Mouse (Mus musculus): ENCODE measurements around the gene Gch1.

The Gch1 gene

DNA sequence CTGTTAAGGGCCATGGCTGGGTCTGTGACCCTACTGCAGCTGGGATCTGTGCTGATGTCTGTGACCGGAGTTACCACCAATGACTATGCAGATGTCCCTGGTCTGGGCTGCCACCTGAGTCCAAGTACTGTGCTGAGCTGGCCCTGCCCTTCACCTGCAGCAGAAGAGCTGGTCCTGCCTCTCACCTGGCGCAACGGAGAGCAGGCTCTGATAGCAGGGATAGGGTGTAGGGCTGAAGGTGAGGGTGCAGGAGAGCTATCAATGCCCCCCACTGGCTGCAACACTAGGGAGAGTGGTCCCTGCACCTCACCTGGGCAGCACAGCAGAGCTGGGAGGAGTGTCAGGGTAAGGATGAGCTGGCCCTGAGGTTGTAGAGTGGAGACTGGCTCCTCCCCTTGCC lies 17.4 kb upstream of the Gch1 start:
- no peak for DNase-seq (ENCODE audit: low spot score)

DNA sequence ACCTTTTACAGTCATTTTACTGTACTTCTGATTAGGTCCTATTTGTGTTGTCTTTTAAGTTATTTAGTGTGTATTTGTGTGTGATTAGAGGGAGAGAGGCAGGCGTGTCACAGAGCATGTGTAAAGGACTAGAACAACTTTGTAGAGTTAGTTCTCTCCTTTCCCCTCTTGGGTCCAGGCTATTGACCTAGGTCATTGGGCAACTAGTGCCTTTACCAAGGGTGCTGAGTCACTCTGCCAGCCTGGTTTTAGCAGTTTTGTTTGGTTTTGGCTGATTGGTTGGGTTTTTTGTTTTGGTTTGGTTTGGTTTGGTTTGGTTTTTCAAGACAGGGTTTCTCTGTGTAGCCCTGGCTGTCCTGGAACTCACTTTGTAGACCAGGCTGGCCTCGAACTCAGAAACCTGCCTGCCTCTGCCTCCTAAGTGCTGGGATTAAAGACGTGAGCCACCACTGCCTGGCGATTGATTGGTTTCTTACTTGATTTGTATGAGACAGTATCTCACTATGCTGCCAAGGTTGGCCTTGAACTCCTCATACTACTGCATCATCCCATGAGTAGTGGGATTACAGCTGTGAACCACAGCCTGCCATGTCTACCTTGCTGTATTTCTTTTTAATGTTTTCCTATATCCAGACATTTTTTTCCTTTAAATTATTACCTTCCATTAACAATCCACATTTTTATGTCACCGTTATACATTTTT lies 16.2 kb upstream of the Gch1 start:
- DNase-seq (ENCODE audit: low spot score) = no peak

DNA sequence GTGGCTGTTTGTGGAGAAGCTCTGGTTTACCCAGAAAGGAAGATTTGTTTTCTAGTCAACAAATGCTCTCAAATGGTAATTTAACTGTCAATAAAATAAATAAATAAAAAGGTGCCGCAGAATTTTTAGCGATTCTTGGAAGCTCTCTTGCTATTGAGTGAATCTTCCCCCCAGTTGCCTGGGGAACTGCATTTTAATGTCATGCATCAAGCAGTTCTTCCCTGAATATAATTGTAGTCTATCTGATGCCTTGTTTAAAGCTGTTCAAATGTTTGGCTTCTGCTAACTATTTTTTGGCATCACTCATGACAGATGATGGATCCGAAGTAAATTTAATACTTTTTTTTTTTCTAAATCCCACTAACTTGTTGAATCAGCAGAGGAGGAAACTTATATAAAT lies 8.1 kb upstream of the Gch1 start:
- DNase-seq (ENCODE audit: low spot score) = no peak

DNA sequence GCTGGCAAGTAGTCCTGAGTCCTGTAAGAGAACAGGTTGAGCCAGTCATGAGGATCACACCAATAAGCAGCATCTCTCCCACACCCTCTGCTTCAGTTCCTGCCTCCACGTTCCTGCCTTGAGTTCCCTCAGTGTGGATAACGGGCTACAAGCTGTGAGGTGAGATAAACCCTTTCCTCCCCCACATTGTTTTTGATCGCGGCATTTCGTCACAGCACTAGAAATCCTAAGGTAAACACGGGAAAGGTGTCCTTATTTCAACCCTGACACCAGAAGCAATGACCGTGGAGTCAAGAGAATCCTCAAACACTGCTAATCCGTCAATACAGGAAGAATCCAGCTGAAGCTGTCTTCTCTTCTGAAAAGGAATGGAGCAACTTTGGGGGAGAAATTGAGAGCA lies 7.5 kb upstream of the Gch1 start:
- no peak for DNase-seq (ENCODE audit: low spot score)

DNA sequence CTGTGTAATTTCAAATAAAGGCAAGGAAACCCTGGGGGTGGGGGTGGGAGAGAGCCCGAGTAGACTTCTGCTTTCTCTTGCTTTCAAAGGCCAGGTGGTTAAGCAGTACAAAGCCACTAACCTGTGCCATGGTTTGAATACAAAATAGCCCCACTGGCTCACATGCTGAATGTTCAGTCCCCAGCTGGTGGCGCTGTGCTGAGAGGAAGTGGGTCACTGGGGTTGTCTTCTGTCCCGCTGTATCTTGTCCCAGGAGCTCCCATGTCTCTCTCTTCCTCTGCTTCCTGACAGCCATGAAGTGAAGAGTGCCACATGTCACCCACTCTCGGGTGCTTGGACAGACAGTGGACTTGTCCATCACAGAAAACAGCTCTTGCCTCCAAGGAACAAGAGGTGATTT lies 4.9 kb upstream of the Gch1 start:
- no peak for DNase-seq (ENCODE audit: low spot score)

DNA sequence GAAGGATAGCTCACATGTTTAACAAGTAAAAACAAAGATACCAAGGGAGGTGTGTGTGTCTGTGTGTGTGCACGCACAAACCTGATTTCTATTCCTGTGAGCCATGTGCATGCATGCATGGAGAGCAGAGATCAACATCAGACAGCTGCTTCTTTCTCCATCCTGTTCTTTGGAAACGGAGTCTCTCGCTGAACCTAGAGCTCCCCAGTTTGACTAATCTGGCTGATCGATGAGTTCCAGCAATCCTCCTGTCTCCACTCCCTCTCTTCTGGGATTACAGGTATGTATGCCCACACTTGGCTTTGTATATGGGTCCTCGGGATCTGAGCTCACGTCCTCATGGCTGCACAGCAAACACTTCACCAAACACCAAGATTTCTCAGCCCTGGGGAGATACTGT lies 4.3 kb upstream of the Gch1 start:
- DNase-seq (ENCODE audit: low spot score) = no peak

DNA sequence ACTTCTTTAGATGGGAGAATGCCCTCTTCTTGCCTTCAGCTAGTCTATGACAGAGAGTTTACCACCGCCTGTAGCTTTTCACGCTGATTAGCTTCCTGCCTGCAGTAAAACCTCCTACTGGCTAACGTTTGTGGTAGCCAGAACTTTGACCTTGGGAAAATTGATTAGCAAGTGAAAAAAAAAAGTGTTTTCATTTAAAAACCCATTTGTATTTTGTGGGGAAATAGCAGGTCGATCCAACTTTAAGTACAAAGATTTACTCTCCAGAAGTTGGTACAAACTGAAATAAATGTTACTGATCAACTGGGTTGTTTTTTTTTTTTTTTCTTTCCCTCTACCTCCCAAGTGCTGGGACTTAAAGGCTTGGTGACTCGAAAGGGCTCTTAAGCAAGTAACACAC lies 2.6 kb upstream of the Gch1 start:
- DNase-seq (ENCODE audit: low spot score) = no peak

DNA sequence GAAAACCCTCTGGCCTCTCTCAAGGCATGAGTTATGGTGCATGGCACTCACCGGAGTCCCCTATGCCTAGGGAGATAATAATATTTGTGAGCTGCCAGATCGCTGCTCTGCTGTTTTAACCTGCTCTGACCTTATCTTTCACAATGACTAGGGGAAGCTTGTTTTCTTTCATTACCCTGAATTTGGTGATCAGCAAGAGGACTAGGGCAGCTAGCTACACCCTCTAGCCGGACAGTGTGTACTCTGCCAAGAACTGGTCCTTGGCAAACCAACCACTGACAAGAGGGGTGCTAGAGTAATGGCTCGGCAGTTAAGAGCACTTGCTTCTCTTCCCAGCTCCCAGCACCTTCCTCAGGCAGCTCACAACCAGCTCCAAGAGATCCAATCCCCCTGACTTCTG lies 1.4 kb upstream of the Gch1 start:
- DNase-seq (ENCODE audit: low spot score) = no peak

DNA sequence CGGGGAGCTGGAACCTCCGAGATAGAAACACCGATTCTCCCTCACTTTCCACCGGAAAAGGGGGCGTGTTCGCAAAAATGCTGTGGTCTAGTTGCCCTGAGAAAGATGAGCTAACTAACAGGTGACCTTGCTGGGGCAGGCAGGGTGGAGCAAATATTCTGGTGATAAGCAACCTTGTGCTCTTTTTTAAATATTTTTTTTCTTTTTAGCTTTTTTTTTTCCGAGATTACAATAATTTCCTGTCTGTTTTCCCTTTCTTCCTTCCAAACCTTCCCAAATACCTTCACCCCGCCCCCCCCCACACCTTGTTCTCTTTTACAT lies 382 bp upstream of the Gch1 start:
- DNase-seq (ENCODE audit: low spot score) = no peak

DNA sequence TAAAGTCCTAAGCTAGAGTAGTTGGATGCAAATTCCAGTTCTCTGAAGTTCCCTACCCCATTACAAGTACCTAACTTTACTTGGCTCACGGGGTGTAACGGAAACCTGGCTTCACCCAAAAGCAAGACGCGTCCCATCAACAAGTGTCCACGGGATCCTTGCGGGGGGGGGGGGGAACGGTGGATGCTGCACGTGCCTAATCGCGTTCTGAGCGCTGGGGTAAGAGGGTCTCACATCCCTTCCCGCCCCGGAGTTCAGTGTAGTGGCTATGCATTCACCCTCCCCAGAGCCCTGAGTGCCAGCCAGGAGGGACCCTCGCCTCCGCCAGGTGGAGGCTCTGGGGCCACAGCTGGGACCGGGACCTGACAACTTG lies 752 bp downstream of the Gch1 start:
- DNase-seq (ENCODE audit: low spot score) = no peak

DNA sequence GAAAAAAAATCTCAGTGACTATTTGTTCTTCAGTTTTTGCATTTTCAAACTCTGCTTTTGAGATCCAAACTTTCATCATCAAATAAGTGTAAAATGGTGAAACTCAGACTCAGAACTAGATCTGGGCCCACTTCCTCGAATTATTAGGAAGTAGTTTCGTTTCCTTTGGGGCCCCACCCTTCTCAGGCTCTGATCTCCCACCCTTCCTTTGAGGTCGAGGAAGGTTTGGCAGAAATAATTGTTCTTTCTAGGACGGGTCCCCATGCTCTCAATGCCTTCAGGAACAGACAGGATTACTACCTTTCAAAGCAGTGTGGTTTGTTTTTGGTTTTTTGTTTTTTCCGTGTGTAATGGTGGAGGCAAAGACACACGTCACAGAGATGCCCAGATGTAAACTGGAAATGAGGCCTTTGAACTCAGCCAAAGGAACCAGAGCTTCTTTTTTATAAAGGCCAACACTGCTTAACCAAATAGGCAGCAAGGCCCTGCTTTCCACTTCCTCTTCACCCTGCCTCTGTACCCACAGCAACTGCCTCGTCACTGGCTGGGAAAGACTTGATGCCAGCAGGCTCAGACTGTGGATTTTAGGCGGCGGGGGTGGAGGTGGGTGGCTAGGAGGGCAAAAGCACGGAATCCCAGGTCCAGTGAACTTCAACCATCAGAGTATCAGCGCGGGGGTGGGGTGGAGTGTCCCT lies 1.4 kb downstream of the Gch1 start:
- DNase-seq (ENCODE audit: low spot score) = no peak

DNA sequence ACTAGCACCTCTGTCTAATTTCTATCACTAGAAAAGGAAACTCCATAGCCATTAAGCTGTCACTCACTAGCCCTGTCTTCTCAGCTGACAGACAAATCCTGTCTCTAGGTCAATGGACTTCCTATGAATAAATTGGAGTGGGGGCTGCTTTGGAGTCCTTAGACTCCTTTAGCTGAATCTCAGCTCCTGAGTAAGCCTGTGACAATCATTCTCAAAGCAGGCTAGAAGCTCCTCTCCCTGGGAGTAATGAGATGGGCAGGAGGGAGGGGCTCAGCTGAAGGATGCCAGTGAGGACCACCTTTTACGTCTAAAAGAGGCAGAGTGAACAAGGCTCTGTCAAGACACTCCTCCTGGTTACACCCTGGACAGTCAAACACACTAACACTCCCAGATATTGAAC lies 2.0 kb downstream of the Gch1 start:
- DNase-seq (ENCODE audit: low spot score) = no peak

DNA sequence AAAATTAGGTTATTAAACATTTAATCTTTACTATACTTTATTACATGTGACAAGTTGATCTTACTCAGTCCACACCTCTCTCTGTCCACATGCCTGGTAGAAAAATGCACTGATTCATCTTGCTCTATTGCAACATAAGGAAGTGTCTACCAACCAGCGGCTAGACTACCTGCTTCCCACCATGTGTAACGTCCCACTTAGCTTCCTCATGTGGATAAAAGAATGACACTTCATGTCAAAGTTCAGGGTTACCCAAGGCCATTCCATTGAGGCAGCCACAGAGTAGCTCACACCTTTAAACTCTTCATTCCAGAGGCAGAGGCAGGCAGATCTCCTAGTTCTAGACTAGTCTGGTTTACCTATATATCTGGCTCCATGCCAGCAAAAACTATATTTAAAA lies 2.7 kb downstream of the Gch1 start:
- no peak for DNase-seq (ENCODE audit: low spot score)

DNA sequence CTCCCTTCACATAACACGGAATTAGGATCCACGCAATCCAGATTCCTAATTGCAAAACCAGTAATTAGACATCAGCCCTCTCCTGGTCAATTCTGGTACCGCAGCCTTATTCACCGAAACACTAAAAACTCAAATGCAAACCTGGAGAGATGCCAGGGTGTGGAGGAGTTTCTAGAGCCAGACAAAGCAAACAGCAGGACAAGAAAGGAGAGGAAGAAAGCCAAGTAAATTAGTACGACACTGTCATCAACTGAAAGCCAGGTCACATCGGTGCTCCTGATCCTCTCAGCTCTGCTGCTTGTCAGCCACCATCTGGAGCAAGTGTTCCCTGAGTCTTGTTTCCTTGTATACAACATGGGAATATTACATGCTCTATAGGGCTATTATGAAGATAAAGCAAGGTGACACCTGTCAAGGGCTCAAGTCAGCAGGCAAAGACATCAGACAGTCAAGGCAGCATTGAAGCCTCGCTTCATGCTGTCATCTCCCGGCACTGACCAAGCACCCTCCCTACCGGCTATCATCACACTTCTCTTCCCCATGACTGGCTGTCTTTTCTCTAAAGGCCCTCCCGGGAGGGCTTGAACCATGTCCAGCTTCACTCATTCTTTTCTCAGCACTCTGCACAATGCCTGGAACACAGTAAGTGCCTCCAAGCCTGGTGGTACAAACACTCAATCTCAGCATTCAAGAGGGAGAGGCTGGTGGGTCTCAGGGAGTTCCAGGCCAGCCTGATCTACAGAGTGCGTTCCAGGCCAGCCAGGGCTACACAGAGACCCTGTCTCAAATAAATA lies 7.5 kb downstream of the Gch1 start:
- no peak for DNase-seq (ENCODE audit: low spot score)

DNA sequence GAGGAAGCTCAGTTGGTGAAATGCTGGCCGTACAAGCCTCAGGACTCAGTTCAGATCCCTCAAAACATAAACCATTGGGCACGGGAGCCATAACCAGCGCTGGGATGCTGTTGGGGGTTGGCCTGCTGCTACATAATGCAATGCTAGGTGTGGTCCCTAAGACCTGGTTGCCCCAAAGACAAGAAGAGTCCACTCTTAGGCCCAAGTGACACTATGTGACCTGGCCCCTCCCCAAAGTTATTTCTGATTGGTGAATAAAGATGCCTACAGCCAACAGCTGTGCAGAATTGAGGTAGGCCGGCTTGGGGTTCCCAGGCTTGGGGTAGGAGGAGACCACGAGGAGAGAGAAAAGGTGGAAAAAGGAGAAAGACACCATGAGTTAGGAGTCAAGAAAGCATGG lies 10.4 kb downstream of the Gch1 start:
- DNase-seq (ENCODE audit: low spot score) = no peak

DNA sequence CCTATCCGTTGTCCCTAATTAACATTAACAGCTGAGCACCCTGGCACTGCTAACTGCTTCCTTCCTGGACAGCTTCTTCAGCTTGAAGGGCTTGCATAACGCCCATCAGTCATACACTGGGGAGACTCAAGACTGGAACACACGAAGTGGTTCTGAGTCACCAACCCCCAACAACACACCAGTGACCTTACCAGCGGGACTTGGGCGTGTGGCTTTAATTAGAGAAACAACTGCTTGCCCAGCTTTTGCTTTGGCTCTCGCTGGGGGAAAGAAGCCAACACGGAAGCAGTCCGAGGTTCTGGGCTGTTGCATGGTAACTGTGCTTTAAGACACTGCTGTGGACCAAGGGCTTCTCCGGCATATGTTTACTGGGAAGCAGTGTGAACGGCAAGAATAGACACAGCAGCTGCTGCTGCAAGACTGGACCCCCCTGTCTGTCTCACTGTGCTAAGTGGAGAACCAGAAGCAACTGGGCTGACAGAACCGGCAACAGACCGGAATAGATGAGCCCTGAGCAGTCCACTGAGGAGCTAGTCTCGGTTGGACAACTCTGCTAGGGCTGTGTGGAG lies 11.3 kb downstream of the Gch1 start:
- no peak for DNase-seq (ENCODE audit: low spot score)

DNA sequence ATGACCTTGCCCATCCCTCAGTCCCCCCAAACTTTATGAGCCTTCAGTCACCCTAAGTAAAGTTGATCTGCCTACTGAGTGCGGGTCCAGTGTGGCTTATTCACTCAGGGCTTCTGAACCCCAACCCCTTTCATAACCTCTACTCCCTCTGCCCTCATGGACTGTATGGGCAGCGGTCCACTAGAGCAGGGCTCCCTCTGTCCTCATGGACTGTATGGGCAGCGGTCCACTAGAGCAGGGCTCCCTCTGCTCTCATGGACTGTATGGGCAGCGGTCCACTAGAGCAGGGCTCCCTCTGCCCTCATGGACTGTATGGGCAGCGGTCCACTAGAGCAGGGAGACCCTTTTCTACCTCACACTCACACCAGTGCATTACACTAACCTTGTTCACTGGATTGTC lies 13.0 kb downstream of the Gch1 start:
- DNase-seq (ENCODE audit: low spot score) = no peak

DNA sequence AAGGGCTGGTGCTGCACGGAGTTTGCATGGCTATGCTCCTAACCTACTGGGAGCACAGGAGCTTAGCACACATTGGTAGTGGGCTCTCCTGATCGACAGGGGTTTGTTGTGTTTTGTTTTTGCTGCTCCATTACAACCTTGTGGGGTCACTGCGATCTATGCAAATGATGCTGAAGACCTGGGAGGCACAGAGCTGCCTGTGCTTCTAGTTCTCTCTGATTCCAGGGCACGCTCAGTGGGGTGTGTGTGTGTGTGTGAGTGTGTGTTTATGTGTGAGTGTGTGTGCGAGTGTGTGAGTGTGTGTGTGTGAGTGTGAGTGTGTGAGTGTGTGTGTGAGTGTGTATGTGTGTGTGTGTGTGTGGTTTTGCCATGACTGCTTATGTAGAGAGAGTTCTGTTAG lies 14.1 kb downstream of the Gch1 start:
- no peak for DNase-seq (ENCODE audit: low spot score)

DNA sequence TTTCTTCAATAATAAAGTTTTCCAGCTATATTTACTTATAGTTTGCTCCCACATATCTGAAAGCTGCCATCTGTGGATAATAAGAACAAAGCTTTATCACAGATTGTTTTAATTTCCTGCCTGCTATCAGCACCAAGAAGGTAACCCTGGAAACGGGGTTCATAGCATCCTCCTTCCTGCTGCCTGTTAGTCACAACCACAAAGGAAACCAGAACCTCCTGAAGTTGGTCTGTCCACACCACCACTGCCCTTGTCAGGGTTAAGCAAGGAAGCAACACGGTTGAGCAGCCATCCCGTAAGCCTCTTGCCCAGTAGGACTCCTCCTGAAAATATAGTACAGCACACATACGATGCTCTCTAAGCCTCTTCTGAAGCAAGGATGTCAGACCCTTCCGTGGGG lies 17.1 kb downstream of the Gch1 start:
- no peak for DNase-seq (ENCODE audit: low spot score)

DNA sequence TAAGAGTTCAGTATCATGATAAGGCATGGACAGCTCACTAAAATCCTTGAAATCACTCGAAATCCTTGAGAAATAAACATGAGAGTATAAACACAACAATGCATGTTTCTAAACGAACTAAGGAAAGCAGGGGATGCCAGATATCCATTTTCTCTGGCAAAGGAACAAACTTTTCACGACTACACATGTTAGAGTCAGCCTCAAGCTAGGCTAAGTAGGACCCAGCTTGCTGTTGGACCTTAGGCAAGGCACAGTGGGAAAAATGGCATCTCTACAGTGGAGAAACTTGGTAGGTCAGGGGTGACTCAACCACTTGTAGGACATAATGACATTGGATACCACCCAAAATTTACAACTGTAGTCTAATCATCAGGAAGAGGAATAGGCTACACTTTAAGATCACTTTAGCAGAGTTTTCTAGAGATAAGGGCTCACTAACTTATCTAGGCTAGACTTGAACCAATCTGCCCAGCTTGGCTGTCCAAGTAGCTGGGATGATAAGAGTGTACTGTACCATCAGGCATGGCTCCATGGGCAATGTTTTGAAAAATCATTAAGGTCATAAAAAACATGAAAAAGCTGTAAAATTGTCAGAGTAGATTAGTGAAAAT lies 18.6 kb downstream of the Gch1 start:
- no peak for DNase-seq (ENCODE audit: low spot score)

DNA sequence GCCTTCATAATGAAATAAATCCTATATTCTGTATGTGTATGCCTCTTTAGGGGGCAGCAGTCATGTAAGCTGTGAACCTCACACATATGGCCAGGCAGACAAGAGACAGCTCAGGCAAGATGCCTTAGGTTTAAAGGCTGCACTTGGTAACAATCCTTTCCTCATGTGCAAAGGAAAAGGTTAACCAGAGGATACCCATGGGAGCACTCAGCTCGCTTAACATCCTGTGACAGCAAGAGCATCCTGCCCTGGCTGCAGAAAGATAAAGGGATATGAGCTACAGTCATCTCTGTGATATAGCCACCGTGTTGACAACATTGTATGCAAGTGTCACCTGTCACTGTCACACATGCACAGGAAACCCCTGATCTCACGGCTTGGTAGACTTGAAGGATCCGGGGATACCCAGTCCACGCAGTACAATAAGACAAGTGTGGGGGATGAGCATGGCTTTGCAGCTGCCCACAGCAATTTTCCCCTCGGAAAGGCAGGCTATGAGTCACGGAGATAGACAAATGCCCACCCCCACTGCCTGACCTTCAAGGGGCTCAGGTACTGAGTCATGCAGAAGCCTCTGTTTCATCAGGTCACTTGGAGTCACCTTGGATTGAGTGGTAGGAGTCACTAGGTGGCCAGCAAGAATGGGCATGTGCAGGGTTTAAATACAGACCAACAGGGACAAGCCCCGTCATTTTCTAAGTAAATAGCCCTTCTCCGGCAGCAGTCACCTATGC lies 19.4 kb downstream of the Gch1 start:
- DNase-seq (ENCODE audit: low spot score) = no peak

DNA sequence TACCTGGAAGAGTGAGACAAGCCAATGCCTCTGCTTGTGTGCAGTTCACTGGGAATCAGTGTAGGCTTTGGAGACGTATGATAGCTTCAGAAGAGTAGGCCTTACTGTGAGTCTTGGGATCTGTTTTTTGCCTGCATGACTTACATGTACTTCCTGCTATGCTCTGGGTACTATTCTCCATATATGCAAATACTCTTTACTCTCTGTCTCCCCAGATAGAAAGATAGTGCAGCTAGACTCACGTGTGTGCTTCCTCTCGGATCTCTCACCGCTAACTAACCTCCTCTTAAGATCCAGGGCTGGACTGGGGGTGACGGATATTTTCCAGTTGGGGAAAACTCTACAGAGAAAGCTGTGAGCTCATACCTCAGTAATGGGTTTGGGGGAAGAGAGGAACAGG lies 23.5 kb downstream of the Gch1 start:
- no peak for DNase-seq (ENCODE audit: low spot score)

Measured in urinary bladder, postnatal 10 days (tissue).